Mouse (Mus musculus): ENCODE measurements around the gene Cct8l1. TPM values are rescaled to one million over a fixed set of nuclear protein-coding genes. Genes with fewer than 3 reads are reported as not detected.

Cct8l1 gene
- total RNA-seq, 2 experiments from 2014 or later, result not detected

DNA sequence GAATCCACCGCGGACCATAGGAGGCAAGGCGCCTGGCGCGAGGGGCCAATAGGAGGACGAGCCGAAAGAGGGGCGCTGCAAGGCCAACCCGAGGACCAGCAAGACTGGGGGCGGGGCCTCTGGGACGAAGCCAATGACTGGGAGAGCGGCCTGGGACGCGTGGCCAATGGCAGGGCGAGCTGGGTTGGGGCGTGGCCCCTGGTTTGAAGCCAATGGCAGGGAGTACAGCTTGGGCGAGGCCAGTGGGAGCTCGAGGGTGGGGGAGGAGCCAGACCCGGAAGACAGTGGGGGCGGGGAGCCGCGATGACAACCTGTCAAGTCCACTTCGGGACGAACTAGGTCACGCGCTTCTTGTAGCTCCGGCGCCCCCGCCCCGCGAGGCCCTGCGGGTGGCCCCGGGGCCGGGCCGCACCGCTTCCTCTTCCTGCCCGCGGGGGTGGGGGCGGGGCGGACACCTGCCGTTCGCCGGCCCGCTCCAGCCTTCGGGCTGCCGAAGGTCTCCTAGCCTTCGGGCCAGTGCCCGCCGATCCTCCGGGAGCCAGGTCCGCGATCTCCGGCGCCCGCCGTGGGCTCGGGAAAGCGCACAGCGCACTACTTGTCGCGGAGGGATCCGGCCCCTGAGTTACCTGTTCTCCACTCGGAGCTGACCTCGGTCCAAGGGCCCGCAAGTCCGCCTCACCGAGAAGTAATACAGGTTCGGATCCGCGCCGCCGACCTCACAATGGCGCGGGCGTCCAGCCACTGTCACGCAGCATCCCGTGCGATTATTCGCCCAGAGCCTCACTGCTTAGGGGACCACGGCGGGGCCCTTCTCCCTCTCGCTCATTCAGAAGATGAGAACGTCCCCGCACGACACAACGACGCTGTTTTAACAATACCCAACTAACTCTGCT is 13.9 kb downstream of the Cct8l1 start:
- peak; percentile 92 for ATAC-seq (replicated peaks; ENCODE audit: poor library complexity, severe bottlenecking)

DNA sequence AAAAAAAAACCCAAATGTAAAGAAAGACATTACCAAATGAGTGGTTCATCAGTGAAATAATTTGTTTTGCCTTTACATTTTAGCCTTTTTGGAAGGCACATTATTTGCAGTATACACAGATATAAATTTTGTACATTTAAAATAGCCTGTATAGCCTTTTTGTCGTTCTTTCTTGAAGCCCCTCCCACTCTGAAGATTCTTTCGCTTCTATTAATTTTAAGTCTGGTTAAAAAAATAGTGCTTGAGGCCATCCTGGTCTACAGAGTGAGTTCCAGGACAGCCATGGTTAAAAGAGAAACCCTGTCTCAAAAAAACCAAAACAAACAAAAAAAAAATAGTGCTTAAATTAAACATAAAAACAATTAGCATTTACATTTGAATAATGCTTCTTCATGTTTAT is 14.8 kb downstream of the Cct8l1 start:
- no peak for ATAC-seq (replicated peaks; ENCODE audit: poor library complexity, severe bottlenecking)

DNA sequence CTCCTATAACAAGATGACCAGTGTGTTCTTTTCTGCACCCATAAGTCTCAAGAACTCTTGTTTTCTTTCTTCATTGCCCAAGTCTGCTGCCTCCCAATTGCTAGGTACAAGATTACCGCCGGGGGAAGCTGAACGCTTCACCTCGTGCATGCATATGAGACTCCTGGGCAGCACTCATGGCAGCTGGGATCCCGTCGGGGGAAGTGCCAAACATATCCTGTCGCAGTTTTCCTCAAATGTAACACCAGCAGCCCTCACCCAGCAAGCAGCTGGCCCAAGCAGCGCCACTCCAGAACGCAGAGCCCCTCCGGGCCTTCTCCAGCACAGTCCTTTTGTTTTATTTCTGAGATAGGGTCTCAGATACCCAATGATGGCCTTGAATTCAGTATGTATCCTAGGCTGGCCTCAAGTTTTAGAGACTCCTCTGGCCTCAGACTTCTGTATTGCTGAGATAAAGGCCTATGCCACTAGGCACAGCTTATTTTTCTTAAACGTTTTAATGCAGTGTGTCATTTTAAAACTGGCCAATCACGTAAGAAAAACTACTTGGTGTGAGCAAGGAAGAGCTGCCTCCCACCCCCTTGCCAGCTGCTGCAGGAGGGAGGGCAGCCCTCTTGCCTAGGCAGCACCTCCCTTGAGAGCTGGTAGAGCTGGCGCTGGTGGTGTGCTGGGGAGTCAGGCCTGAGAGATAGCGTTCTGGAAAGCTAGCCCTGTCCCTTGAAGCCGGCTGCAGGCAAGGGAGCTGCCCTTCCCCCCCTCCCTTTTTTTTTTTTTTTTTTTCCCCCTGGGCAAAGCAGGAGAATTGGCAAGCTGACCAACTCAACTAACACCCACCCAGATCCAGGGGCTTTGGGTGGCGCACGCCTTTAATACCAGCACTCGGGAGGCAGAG is 16.6 kb downstream of the Cct8l1 start:
- ATAC-seq (replicated peaks; ENCODE audit: poor library complexity, severe bottlenecking), result no peak

DNA sequence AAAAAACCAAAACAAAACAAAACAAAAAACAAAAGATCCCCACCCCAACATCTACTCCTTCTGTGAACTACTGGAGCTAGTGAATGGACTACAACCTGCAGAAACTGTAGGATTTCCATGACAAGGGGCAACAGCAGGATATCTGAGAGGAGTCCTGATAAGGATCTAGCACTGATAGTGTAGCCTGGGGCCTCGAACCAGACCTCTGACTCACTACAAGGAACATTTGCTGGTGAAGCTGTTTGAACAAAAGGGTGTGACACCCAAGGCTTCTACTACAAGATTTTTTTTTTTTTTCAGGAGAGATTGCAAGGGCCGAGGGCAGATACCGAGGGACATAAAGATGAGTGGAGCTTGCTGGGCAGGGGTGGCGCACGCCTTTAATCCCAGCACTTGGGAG is 17.4 kb downstream of the Cct8l1 start:
- no peak for ATAC-seq (replicated peaks; ENCODE audit: poor library complexity, severe bottlenecking)

DNA sequence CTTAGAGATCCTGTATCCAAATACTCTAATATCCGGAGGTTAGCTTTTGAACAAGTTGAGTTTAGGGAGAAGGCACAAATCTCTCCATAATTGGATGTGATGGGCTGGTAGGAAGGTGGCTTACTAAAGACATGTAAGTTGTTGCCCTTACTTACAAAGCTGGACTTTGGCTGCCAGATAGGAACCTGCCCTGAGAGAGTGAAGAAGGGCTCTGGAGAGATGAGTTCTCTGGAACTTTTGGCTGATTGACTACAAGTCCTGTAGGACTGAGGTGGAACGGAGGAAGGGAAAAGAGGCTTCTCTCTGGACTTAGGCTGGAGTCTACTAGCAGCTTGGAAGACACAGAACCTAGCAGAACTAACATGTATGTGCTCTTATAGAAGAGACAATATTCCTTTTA is 19.7 kb downstream of the Cct8l1 start:
- no peak for ATAC-seq (replicated peaks; ENCODE audit: poor library complexity, severe bottlenecking)

DNA sequence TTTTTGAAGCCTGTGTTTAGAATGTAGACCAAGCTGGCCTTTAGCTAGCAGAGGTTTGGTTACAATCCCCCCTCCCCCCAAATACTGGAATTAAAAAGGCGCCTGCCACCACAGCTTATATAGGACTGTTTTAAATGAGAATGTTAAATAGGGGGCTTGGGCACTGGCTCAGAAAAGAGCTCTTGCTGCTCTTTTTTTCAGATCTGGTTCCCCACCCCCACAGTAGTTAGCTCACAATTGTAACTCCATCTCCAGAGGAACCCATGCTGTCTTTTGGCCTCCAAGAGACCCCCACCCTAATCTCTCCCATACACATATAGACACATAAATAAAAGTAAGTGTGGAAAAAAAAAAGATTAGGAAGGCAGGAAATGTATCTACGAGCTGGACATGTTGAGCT is 20.6 kb downstream of the Cct8l1 start:
- ATAC-seq (replicated peaks; ENCODE audit: poor library complexity, severe bottlenecking), result no peak

DNA sequence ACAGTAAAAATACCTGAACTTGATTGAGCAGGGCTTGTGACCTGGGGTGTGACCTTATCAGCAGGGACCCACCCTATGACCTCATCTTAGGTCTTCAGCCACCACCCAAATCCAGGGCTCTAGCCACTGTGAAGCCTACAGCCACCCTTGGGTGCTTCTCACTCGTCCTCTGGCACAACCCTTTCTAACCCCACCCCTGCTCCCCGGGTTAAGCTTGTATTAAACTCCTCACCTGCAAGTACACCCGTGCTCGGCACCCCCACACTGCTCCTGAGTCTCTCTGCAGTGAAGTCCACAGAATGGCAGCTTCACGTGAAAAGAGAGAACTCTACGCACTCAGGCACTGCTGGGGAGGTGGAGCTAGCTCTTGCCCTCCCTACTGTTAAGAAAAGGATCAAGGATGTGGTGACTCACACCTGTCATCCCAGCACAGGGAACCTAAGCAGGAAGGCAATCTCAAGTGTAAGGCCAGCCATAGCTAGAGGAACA is 21.1 kb downstream of the Cct8l1 start:
- no peak for ATAC-seq (replicated peaks; ENCODE audit: poor library complexity, severe bottlenecking)

DNA sequence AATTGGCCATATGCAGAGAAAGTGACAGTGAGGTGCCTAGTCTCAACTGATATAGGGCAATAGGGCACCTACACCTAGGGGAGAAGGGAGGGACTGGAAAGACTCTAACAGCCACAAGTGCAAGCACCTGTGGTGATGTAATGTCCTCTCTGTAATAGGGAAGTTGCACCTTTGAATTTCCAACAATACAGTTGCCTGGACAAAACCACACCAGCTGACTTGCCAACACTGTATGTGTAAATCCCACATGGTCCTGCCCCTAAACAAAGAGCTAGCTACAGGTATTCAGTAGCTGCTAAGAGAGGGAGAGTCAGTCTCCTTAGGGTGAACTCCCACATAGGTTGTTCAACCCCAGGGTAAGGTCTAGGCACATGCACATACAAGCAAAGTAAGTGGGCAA is 24.5 kb downstream of the Cct8l1 start:
- ATAC-seq (replicated peaks; ENCODE audit: poor library complexity, severe bottlenecking), result no peak

DNA sequence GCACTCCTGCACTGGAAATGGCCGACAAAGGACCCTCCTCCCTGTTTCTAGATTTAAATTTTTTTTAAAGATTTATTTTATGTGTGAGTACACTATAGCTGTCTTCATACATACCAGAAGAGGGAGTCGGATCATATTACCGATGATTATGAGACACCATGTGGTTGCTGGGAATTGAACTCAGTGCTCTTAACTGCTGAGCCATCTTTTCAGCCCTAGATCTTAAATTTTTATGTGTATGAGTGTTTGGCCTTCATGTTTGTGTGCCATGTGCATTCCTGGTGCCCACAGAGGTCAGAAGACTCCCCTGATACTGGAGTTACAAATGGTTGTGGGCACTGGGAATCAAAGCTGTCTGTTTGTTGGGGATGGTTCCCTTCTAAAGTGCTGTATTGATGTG is 25.1 kb downstream of the Cct8l1 start:
- ATAC-seq (replicated peaks; ENCODE audit: poor library complexity, severe bottlenecking), result no peak

DNA sequence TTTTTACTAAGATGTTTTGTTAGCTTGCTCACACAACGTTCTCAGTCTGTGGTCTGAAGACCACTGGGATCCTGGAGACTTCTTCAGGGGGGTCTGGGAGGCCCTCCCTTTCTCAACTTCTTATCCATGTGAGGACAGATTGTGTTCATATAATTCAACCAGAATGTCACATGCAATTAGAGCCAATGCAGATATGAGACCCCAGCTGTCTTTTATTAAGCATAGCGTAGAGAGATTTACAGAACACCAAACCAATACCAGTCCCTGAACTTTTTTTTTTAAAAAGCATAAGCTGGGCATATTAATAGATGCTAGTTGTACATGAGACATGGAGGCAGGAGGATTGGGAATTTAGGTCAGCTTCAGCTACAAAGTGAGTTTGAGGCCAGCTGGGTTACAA is 25.8 kb downstream of the Cct8l1 start:
- ATAC-seq (replicated peaks; ENCODE audit: poor library complexity, severe bottlenecking), result no peak

DNA sequence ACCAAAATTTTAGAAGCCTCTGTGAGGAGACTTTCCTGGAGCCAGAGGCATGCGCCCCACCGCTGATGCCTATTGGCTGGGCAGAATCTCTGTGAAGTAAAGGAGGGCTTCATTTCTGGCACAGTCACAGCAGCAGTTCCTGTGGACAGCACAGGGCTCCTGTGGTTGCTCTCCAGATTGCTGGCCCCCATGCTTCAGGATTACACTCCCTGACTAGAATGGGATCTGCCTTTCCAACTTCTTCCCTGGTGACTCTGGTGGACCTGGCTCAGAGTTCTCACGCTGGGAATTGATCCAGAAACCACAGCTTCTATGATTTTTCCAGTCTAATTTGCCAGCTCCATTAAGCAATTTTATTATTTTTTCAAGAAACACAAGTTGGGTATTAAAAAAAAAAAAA is 28.2 kb downstream of the Cct8l1 start:
- ATAC-seq (replicated peaks; ENCODE audit: poor library complexity, severe bottlenecking), result no peak

DNA sequence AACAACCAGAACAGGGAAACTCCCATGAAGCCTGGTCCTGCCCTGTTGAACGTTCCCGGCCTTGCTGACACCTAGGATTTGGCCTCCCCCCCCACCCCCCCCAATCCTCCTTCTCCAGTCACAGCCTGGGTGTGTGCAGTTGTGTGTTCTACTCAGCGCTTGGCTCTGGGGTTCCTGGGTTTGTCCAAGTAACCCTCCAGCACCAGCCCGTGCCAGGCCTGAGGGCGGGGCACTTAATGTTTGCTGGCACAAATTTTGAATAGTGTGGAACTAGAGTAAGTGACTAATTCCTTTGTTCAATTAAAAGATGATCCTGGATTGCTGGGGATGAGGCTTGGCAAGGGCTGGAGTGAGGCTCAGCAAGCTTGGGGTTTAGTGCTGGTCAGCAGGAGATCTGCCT is 28.7 kb downstream of the Cct8l1 start:
- no peak for ATAC-seq (replicated peaks; ENCODE audit: poor library complexity, severe bottlenecking)

DNA sequence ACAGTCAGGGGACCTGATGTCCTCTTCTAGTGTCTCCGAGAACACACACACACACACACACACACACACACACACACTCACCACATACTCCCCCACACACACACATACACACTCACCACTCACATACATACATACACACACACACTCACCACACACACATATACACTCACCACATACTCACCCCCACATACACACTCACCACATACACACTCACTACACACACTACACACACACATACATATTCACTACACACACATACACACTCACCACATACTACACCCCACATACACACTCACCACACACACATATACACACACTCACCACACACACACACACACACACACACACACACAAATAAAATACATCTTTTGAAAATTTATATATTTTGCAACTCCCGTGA is 31.0 kb downstream of the Cct8l1 start:
- no peak for ATAC-seq (replicated peaks; ENCODE audit: poor library complexity, severe bottlenecking)

DNA sequence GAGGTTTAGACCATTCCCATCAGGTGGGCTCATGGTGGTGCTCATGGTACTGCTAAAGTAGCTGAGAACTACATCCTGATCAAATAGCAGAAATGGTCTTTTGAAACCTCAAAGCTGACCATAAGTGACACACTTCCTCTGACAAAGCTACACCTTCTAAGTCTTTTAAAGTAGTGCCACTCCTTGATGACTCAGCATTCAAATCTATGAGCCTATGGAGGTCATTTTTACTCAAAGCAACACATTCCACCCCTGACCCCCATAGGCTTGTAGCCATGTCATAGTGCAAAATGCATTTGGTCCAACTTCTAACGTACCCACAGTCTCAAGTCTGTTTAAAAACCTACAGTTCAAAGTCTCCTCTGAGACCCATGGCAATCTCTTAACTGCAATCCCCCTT is 35.0 kb downstream of the Cct8l1 start:
- no peak for ATAC-seq (replicated peaks; ENCODE audit: poor library complexity, severe bottlenecking)

DNA sequence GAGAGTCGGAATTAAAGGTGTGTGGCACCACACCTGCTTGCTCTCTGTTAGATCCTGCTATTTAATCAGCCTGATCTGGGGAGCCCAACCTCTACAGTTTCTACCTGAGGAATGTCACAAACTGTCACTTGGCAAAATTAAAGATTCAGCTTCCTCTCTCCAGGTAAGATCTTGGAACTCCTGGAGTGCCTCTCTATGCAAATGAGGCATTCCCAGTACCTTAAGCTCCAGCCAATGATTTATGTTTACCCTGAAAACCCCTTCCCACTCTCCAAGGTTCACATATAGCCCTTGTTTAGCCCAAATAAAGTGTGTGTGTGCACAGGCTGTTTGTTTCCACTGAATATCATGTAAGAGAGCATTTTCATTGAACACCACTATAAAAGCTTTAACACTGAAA is 38.3 kb downstream of the Cct8l1 start:
- no peak for ATAC-seq (replicated peaks; ENCODE audit: poor library complexity, severe bottlenecking)

DNA sequence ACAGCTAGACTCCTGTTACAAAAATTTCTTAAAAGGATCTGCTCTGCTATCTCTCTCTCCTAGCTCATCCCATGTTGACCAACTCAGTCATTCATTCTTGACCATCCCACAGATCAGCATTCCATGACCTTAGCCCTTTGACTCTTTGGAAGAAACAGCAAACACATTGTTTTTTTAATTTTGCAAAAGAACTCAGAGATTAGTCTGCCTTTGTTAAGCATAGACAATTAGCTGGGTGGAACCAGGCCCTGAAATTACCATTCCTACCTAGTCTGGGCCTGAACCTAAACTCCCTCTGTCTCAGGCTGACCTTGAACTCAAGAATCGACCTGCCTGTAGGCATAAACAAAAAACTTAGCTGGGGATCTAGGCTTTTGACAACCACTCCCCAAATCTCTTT is 38.8 kb downstream of the Cct8l1 start:
- ATAC-seq (replicated peaks; ENCODE audit: poor library complexity, severe bottlenecking), result no peak

DNA sequence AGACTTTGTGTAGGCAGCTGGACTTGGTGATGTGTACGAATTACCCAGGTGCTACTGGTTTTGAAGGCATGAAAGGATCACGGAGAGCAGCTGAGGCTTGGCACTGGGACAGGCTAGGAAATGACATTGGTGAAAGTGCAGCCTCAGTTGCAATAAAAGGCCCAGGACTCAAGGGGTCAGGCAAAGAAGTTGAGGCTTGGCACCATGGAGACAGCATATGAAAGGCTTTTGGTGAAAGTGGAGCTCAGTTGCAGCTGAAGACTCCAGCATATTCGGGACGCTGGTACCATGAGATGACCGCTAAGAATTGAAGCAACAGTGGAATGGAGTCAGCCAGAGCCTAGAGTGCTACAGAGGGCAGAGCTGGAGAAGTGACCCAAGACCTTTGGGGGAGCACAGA is 39.8 kb downstream of the Cct8l1 start:
- ATAC-seq (replicated peaks; ENCODE audit: poor library complexity, severe bottlenecking), result no peak

DNA sequence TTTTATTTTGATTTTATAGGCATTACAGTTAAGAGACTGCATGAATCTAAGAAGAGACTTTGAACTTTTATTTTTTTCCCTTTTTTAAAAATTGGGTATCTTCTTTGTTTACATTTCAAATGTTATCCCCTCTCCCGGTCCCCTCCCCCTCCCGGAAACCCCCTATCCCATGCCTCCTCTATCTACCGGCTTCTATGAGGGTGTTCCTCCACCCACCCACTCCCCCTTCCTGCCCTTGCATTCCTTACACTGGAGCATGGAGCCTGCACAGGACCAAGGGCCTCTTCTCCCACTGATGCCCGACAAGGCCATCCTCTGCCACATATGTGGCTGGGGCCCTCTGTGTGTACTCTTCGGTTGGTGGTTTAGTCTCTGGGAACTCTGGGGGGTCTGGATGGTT is 40.5 kb downstream of the Cct8l1 start:
- ATAC-seq (replicated peaks; ENCODE audit: poor library complexity, severe bottlenecking), result no peak
